Mouse (Mus musculus): ENCODE results near the gene Kif18a. TPM values are rescaled to one million over a fixed set of nuclear protein-coding genes. Genes with fewer than 3 reads are reported as not detected.

Gene Kif18a
- polyA plus RNA-seq, 1 experiment from 2014 or later, result 47.9 TPM

DNA sequence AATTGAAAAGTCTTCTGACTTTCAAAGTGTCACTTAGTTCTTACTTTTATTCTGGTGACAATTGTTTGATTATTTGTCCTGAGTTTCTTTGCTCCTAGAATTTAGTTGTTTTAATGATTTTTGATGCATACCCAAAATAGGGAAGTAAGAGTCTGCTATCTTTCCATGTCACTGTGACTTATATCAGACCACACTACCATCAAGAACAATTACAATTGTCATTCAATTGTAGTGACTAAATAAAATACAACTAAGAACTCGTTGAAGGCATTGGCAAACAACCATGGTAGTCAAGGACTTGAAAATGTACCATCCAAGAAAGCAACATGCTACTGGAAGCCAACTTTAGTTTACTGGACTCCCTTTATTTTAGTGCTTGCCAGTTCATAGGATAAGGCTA is 55.2 kb downstream of the Kif18a start:
- Histone ChIP-seq H3K27ac (ENCODE audit: low read depth, low read length) (no peak overlapping the region), H3K27me3 (ENCODE audit: control insufficient read depth, insufficient read depth, low read length) (no peaks in the 10 kb centered on the region), H3K4me1 (ENCODE audit: control insufficient read depth, insufficient read depth, low read length) (no peaks in the 10 kb centered on the region), H3K9ac (ENCODE audit: low read length) (no peak overlapping the region), H3K36me3 (ENCODE audit: control insufficient read depth, insufficient read depth, low read length) (peaks cover 7% of the 10 kb centered on the region; the same call in 1 of the 2 replicates), H3K4me2 (no peak overlapping the region), H3K4me3 (ENCODE audit: low read depth, low read length) (no peak overlapping the region), H3K9me3 (ENCODE audit: control insufficient read depth, low read length) (no peaks in the 10 kb centered on the region)
- ATAC-seq (ENCODE audit: low FRiP score) (no peak), DNase-seq (ENCODE audit: low spot score, missing footprints) (no peak)
- 98% methylated on average over 1 of the region's 1 CpGs for WGBS

DNA sequence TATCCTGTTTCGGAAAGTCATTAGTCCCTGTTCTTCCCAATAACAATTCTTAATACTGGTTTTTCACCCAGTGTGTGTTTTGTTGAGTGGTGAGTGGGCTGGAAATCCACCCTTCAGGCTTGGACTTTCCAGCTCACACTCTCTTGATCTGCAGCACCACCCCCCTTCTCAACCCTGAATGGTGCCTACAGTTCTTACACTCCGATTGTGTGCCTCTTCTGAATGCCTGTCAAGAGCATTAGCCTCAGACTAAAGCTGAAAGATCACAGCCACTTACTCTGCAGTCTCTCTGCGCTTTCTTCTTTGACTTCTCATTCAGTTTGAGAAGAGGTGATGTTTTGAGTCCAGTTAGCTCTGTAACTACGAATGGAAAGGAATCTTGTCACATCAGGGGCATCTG is 64.8 kb downstream of the Kif18a start:
- Histone ChIP-seq H3K36me3 (ENCODE audit: control insufficient read depth, insufficient read depth, low read length) (no peaks in the 10 kb centered on the region), H3K9ac (ENCODE audit: low read length) (no peak overlapping the region), H3K4me2 (no peak overlapping the region), H3K27me3 (ENCODE audit: control insufficient read depth, insufficient read depth, low read length) (no peaks in the 10 kb centered on the region), H3K4me1 (ENCODE audit: control insufficient read depth, insufficient read depth, low read length) (0 out of 2 replicates have a peak, but pooled peaks cover 2% of the 10 kb centered on the region), H3K27ac (ENCODE audit: low read depth, low read length) (no peak overlapping the region), H3K4me3 (ENCODE audit: low read depth, low read length) (no peak overlapping the region), H3K9me3 (ENCODE audit: control insufficient read depth, low read length) (no peaks in the 10 kb centered on the region)
- 45% methylated on average over 4 of the region's 4 CpGs for WGBS
- DNase-seq (ENCODE audit: low spot score, missing footprints) (peak; percentile 86), ATAC-seq (ENCODE audit: low FRiP score) (peak; percentile 87)

- H3K36me3 ChIP-seq (ENCODE audit: control insufficient read depth, insufficient read depth, low read length), result no peaks in the 10 kb centered on the region
- ATAC-seq (ENCODE audit: low FRiP score) (no peak), DNase-seq (ENCODE audit: low spot score, missing footprints) (no peak)
- H3K9me3 ChIP-seq (ENCODE audit: control insufficient read depth, low read length), result no peaks in the 10 kb centered on the region
- no peak overlapping the region for H3K27ac ChIP-seq (ENCODE audit: low read depth, low read length)
- no peaks in the 10 kb centered on the region for H3K27me3 ChIP-seq (ENCODE audit: control insufficient read depth, insufficient read depth, low read length)
- 86% methylated on average over 4 of the region's 4 CpGs for WGBS
- 0 out of 2 replicates have a peak, but pooled peaks cover 2% of the 10 kb centered on the region for H3K4me1 ChIP-seq (ENCODE audit: control insufficient read depth, insufficient read depth, low read length)
- no peak overlapping the region for H3K9ac ChIP-seq (ENCODE audit: low read length)
- no peak overlapping the region for H3K4me2 ChIP-seq
- H3K4me3 ChIP-seq (ENCODE audit: low read depth, low read length), result no peak overlapping the region
Observed at GRCm38 (mm10) chr2:109348742-109349141, 68.2 kb downstream of the Kif18a start.

- no peak for ATAC-seq (ENCODE audit: low FRiP score)
- no peaks in the 10 kb centered on the region for H3K4me1 ChIP-seq (ENCODE audit: control insufficient read depth, insufficient read depth, low read length)
- no peak overlapping the region for H3K27ac ChIP-seq (ENCODE audit: low read depth, low read length)
- H3K9me3 ChIP-seq (ENCODE audit: control insufficient read depth, low read length), result no peaks in the 10 kb centered on the region
- no peak for DNase-seq (ENCODE audit: low spot score, missing footprints)
- WGBS, result 82% methylated on average over 3 of the region's 3 CpGs
- H3K36me3 ChIP-seq (ENCODE audit: control insufficient read depth, insufficient read depth, low read length), result no peaks in the 10 kb centered on the region
- H3K9ac ChIP-seq (ENCODE audit: low read length), result no peak overlapping the region
- H3K4me2 ChIP-seq, result no peak overlapping the region
- H3K27me3 ChIP-seq (ENCODE audit: control insufficient read depth, insufficient read depth, low read length), result no peaks in the 10 kb centered on the region
- H3K4me3 ChIP-seq (ENCODE audit: low read depth, low read length), result no peak overlapping the region
Observed at GRCm38 (mm10) chr2:109358456-109359141, 78.1 kb downstream of the Kif18a start.

GRCm38 (mm10) chr2:109365962-109366361 is 85.4 kb downstream of the Kif18a start:
- H3K4me2 ChIP-seq, result no peak overlapping the region
- H3K4me1 ChIP-seq (ENCODE audit: control insufficient read depth, insufficient read depth, low read length), result no peaks in the 10 kb centered on the region
- no peaks in the 10 kb centered on the region for H3K27me3 ChIP-seq (ENCODE audit: control insufficient read depth, insufficient read depth, low read length)
- ATAC-seq (ENCODE audit: low FRiP score) (no peak), DNase-seq (ENCODE audit: low spot score, missing footprints) (no peak)
- no peaks in the 10 kb centered on the region for H3K36me3 ChIP-seq (ENCODE audit: control insufficient read depth, insufficient read depth, low read length)
- 73% methylated on average over 1 of the region's 1 CpGs for WGBS
- H3K9ac ChIP-seq (ENCODE audit: low read length), result no peak overlapping the region
- no peaks in the 10 kb centered on the region for H3K9me3 ChIP-seq (ENCODE audit: control insufficient read depth, low read length)
- no peak overlapping the region for H3K4me3 ChIP-seq (ENCODE audit: low read depth, low read length)
- H3K27ac ChIP-seq (ENCODE audit: low read depth, low read length), result no peak overlapping the region

DNA sequence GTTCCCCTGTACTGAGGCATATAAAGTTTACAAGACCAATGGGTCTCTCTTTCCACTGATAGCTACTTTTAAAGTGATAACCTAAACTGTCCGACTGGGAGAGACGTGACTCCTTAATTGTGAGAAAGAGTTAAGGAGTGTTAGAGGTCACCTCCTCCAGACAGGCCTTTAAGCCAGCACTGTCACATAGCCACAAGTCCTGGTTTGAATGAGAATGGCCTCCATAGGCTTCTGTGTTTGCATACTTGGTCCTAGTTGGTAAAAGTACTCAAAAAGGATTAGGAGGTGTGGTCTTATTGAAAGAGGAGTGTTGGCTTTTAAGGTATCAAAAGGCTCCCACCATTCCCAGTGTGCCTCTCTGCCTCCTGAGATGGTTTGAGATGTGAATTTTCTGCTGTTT is 94.3 kb downstream of the Kif18a start:
- no peak for ATAC-seq (ENCODE audit: low FRiP score)
- Histone ChIP-seq H3K9me3 (ENCODE audit: control insufficient read depth, low read length) (no peaks in the 10 kb centered on the region), H3K4me1 (ENCODE audit: control insufficient read depth, insufficient read depth, low read length) (peaks cover 2% of the 10 kb centered on the region; the same call in 1 of the 2 replicates), H3K4me2 (no peak overlapping the region), H3K27ac (ENCODE audit: low read depth, low read length) (no peak overlapping the region), H3K4me3 (ENCODE audit: low read depth, low read length) (no peak overlapping the region), H3K9ac (ENCODE audit: low read length) (no peak overlapping the region), H3K27me3 (ENCODE audit: control insufficient read depth, insufficient read depth, low read length) (no peaks in the 10 kb centered on the region), H3K36me3 (ENCODE audit: control insufficient read depth, insufficient read depth, low read length) (no peaks in the 10 kb centered on the region)
- 18% methylated on average over 2 of the region's 2 CpGs for WGBS
- DNase-seq (ENCODE audit: low spot score, missing footprints), result no peak

- H3K4me1 ChIP-seq (ENCODE audit: control insufficient read depth, insufficient read depth, low read length), result no peaks in the 10 kb centered on the region
- no peak overlapping the region for H3K4me3 ChIP-seq (ENCODE audit: low read depth, low read length)
- no peak for DNase-seq (ENCODE audit: low spot score, missing footprints)
- H3K27me3 ChIP-seq (ENCODE audit: control insufficient read depth, insufficient read depth, low read length), result no peaks in the 10 kb centered on the region
- no peaks in the 10 kb centered on the region for H3K9me3 ChIP-seq (ENCODE audit: control insufficient read depth, low read length)
- H3K27ac ChIP-seq (ENCODE audit: low read depth, low read length), result no peak overlapping the region
- no peak for ATAC-seq (ENCODE audit: low FRiP score)
- 75% methylated on average over 1 of the region's 1 CpGs for WGBS
- no peak overlapping the region for H3K4me2 ChIP-seq
- H3K36me3 ChIP-seq (ENCODE audit: control insufficient read depth, insufficient read depth, low read length), result no peaks in the 10 kb centered on the region
- H3K9ac ChIP-seq (ENCODE audit: low read length), result no peak overlapping the region
Observed at GRCm38 (mm10) chr2:109384019-109384418, 103.5 kb downstream of the Kif18a start.

DNA sequence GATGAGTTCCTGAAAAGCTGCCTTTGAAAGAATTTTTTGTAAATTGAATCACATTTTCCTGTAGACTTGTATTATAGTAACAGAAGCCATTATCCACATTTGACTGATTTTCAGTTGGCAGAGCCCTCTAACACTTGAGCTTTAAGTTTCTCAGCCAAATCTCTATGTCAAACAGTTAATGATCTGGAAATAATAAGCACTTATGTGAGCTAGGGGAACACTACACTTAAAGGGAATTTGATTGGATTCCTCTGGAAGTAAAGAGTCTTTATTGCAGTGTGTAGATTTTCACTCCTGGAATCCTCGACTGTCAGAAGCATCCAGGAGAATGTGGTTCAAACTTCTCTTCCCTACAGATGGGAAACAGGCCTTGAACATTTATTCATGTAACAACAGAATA is 105.7 kb downstream of the Kif18a start:
- Histone ChIP-seq H3K4me1 (ENCODE audit: control insufficient read depth, insufficient read depth, low read length) (no peaks in the 10 kb centered on the region), H3K4me3 (ENCODE audit: low read depth, low read length) (no peak overlapping the region), H3K36me3 (ENCODE audit: control insufficient read depth, insufficient read depth, low read length) (no peaks in the 10 kb centered on the region), H3K9ac (ENCODE audit: low read length) (no peak overlapping the region), H3K9me3 (ENCODE audit: control insufficient read depth, low read length) (no peaks in the 10 kb centered on the region), H3K27ac (ENCODE audit: low read depth, low read length) (no peak overlapping the region), H3K4me2 (no peak overlapping the region), H3K27me3 (ENCODE audit: control insufficient read depth, insufficient read depth, low read length) (no peaks in the 10 kb centered on the region)
- no peak for ATAC-seq (ENCODE audit: low FRiP score)
- no peak for DNase-seq (ENCODE audit: low spot score, missing footprints)
- WGBS, result 67% methylated on average over 1 of the region's 1 CpGs

- Histone ChIP-seq H3K4me1 (ENCODE audit: control insufficient read depth, insufficient read depth, low read length) (no peaks in the 10 kb centered on the region), H3K4me3 (ENCODE audit: low read depth, low read length) (no peak overlapping the region), H3K9me3 (ENCODE audit: control insufficient read depth, low read length) (no peaks in the 10 kb centered on the region), H3K4me2 (no peak overlapping the region), H3K27ac (ENCODE audit: low read depth, low read length) (no peak overlapping the region), H3K9ac (ENCODE audit: low read length) (no peak overlapping the region), H3K36me3 (ENCODE audit: control insufficient read depth, insufficient read depth, low read length) (no peaks in the 10 kb centered on the region), H3K27me3 (ENCODE audit: control insufficient read depth, insufficient read depth, low read length) (no peaks in the 10 kb centered on the region)
- DNase-seq (ENCODE audit: low spot score, missing footprints) (no peak), ATAC-seq (ENCODE audit: low FRiP score) (no peak)
- 85% methylated on average over 5 of the region's 5 CpGs for WGBS
Observed at GRCm38 (mm10) chr2:109388733-109389132, 108.2 kb downstream of the Kif18a start.
